Mouse (Mus musculus) intestine, postnatal 0 days (tissue): ENCODE measurements around the gene Hmx1. TPM values are rescaled to one million over a fixed set of nuclear protein-coding genes. Genes with fewer than 3 reads are reported as not detected.

Experiments
- ATAC-seq: fragments of 200-750 bp; cut with Nextera tagmentation; 2 replicates; pipeline ENCODE4 v1.8.0; 2017; ENCODE audit warnings: mild to moderate bottlenecking, moderate TSS enrichment, moderate library complexity
- H3K27ac ChIP-seq: fragments of 300-500 bp; sonication (generic); 2 replicates; pipeline ENCODE4 v1.5.1; 2014; ENCODE audit warnings: mild to moderate bottlenecking, low read depth, low read length, moderate library complexity
- H3K27me3 ChIP-seq: fragments of 300-500 bp; sonication (generic); replicated peaks from 2 replicates; pipeline ENCODE4 v1.6.1; 2014; ENCODE audit warnings: low read length, mixed read lengths; ENCODE audit not compliant: control insufficient read depth, insufficient read depth
- H3K36me3 ChIP-seq: fragments of 300-500 bp; sonication (generic); 2 replicates; pipeline ENCODE4 v1.6.1; 2014; ENCODE audit warnings: mild to moderate bottlenecking, moderate library complexity; ENCODE audit not compliant: control insufficient read depth, insufficient read depth
- H3K4me1 ChIP-seq: fragments of 300-500 bp; sonication (generic); replicated peaks from 2 replicates; pipeline ENCODE4 v1.6.1; 2014; ENCODE audit warnings: antibody characterized with exemption, low read length, mixed read lengths; ENCODE audit not compliant: control insufficient read depth, insufficient read depth
- H3K4me2 ChIP-seq: fragments of 300-500 bp; sonication (generic); replicated peaks from 2 replicates; pipeline ENCODE4 v1.6.1; 2014; ENCODE audit warnings: low read depth, mild to moderate bottlenecking, moderate library complexity
- H3K4me3 ChIP-seq: fragments of 300-500 bp; sonication (generic); 2 replicates; pipeline ENCODE4 v1.5.1; 2014; ENCODE audit warnings: low read depth, low read length
- H3K9ac ChIP-seq: fragments of 300-500 bp; sonication (generic); 2 replicates; pipeline ENCODE4 v1.6.1; 2014; ENCODE audit warnings: mild to moderate bottlenecking, low read depth, low read length
- H3K9me3 ChIP-seq: fragments of 300-500 bp; sonication (generic); 2 replicates; pipeline ENCODE4 v1.6.1; 2016; ENCODE audit warnings: mixed run types; ENCODE audit not compliant: control insufficient read depth
- CTCF ChIP-seq: sonication (generic); IDR thresholded peaks from 2 replicates; pipeline ENCODE4 v1.5.1; 2016; ENCODE audit warnings: low read depth, mild to moderate bottlenecking, control low read depth, antibody characterized with exemption, moderate library complexity
- WGBS: fragments of 180-500 bp; shearing (Covaris S2); extraction: QIAGEN DNeasy Blood & Tissue Kit; methylation state at CpG from one replicate; pipeline ENCODE4 v1.1.7; 2014; 5-methylcytosine and 5-hydroxymethylcytosine counted together
- polyA plus RNA-seq: library from polyadenylated mRNA; unstranded; fragments of >200 nt; fragmentation: Nextera tagmentation; extraction: Ambion mirVana; gene quantifications from 2 replicates; pipeline ENCODE4 v1.2.1, GENCODE M21; 2015

Gene Hmx1
- polyA plus RNA-seq, 1 experiment from 2014 or later = not detected

DNA sequence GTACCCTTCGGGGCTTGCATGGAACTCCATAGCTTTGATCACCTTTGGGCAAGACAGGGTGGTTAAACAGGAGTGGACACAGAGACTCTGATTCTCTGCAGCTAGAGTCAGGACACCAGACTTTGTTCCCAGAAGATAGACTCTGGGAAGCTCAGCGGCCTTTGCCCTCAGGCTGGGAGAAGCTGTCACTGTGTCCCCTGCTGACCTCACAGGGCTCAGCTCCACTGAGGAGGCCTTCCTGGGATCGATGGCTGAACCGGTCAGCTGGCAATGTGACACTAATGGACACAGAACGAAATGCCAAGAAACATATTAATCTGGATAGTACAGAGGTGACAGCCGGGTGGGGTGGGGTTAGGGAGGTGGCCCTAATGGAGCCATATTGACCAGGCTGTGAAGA is 39.0 kb downstream of the Hmx1 start:
- H3K27me3 ChIP-seq = no peaks in the 10 kb centered on the region
- no peak overlapping the region for H3K4me2 ChIP-seq
- no peak overlapping the region for H3K4me3 ChIP-seq
- no peaks in the 10 kb centered on the region for H3K9me3 ChIP-seq
- H3K9ac ChIP-seq = no peak overlapping the region
- 0 out of 2 replicates have a peak, but pooled peaks have one; percentile 53 for ATAC-seq
- 56% methylated on average over 6 of the region's 6 CpGs for WGBS
- no peaks in the 10 kb centered on the region for H3K4me1 ChIP-seq
- no peak for TF ChIP-seq CTCF
- no peaks in the 10 kb centered on the region for H3K36me3 ChIP-seq
- no peak overlapping the region for H3K27ac ChIP-seq

DNA sequence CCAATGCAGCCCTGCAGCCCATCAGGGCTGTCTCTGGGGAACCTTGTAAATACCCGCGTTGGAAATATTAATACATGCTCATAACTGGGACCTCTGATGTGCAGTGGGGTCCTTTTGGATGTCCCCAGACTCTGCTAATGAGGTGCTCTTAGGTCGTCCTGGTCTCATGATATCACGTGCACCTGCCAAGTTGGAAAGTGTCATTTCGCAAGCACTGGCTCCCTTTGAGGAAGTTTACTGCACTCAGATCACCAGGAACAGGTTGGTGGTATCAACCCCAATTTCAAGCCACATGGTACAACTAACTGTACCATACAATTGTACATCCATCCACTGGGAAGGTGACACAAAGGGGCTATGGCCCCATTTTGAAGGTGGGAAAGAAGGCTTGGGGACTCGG is 39.5 kb downstream of the Hmx1 start:
- Histone ChIP-seq H3K4me2 (no peak overlapping the region), H3K27me3 (no peaks in the 10 kb centered on the region), H3K4me1 (no peaks in the 10 kb centered on the region), H3K4me3 (no peak overlapping the region), H3K9me3 (no peaks in the 10 kb centered on the region), H3K9ac (no peak overlapping the region), H3K36me3 (no peaks in the 10 kb centered on the region), H3K27ac (no peak overlapping the region)
- no peak for ATAC-seq
- TF ChIP-seq CTCF = no peak
- WGBS = 77% methylated on average over 6 of the region's 6 CpGs

DNA sequence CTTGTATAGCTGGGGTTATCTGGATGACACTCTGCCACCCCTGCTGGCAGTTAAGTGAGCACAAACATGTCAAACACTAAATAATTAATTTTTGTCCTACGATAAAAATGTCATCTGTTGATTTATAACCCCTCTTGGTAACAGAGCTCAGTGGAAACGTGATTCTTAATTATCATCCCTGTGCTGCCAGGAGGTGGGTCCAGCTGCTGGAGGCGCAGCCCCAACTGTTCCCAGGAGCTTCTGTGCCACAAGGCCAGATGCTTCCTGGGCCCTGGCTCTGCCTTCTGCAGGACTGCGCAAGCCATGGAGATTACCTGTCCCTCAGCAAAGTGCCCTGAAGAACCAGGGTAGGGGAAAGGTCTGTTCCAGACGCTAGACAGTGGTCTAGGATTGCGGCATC is 43.2 kb downstream of the Hmx1 start:
- Histone ChIP-seq H3K9ac (no peak overlapping the region), H3K4me3 (no peak overlapping the region), H3K27ac (no peak overlapping the region), H3K4me2 (no peak overlapping the region), H3K9me3 (no peaks in the 10 kb centered on the region), H3K27me3 (no peaks in the 10 kb centered on the region), H3K36me3 (no peaks in the 10 kb centered on the region), H3K4me1 (no peaks in the 10 kb centered on the region)
- TF ChIP-seq CTCF = no peak
- no peak for ATAC-seq
- WGBS = 33% methylated on average over 6 of the region's 6 CpGs

DNA sequence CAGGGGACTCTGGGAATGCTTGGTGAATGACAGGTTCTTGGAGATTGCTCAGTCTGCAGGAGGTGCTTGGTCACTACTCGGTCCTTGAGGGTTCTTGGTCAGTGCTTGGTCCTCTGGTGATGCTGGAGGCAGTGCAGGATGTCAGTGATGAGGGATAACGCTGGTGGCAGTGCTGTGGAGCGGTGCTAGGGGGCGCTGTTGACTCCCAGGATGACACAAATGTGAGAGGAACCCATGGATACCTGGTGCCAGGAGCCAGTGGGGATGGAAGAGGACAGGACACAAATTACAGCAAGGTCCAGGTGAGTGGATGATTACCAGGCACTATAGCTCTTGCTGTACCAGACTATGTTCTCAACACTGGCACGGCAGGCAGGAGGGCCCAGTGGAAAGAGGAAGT is 45.1 kb downstream of the Hmx1 start:
- Histone ChIP-seq H3K4me3 (no peak overlapping the region), H3K9ac (no peak overlapping the region), H3K36me3 (no peaks in the 10 kb centered on the region), H3K9me3 (no peaks in the 10 kb centered on the region), H3K27me3 (no peaks in the 10 kb centered on the region), H3K4me1 (no peaks in the 10 kb centered on the region), H3K4me2 (no peak overlapping the region), H3K27ac (no peak overlapping the region)
- ATAC-seq = no peak
- WGBS = 34% methylated on average over 5 of the region's 5 CpGs
- peak; percentile 38 for TF ChIP-seq CTCF

DNA sequence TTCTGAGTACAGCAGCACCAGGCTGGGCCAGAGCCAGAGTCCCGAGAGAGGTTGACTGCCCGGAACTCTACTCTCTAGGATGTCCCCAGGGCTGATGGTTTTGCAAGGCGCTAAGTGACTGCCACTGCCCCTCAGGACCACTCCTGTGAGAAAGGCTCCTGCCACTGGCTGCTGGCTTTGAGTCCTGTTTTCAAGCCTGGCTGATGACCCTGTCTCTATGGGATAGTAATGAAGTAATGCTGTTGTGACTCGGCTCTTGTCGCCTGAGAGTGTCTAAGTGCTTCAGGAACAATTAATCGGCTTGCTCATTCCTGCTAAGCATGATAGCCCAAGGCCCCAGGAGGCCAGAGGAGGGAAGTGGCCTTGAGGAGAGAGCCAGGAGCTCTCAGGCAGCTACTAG is 45.8 kb downstream of the Hmx1 start:
- Histone ChIP-seq H3K27ac (no peak overlapping the region), H3K4me2 (no peak overlapping the region), H3K9me3 (no peaks in the 10 kb centered on the region), H3K9ac (no peak overlapping the region), H3K36me3 (no peaks in the 10 kb centered on the region), H3K4me3 (no peak overlapping the region), H3K27me3 (no peaks in the 10 kb centered on the region), H3K4me1 (no peaks in the 10 kb centered on the region)
- TF ChIP-seq CTCF = no peak
- 55% methylated on average over 6 of the region's 6 CpGs for WGBS
- ATAC-seq = no peak

DNA sequence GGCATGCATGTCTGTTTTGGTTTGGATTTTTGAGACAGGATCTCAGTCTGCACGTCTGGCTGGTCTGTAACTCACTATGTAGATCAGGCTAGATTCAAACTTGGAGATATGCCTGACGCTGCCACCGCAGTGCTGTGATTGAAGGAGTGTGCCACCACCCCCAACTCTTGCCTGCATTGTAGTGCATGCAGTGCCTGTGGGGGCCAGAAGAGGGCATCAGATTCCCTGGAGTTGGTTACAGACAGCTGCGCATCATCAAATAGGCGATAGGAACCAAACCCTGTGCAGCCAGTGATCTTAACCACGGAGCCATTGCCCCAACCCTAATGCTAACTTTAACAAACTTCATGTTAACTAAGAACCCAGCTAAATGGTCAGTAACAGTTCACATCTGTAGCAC is 49.9 kb downstream of the Hmx1 start:
- Histone ChIP-seq H3K27me3 (no peaks in the 10 kb centered on the region), H3K27ac (no peak overlapping the region), H3K4me2 (no peak overlapping the region), H3K4me3 (no peak overlapping the region), H3K36me3 (no peaks in the 10 kb centered on the region), H3K4me1 (no peaks in the 10 kb centered on the region), H3K9ac (no peak overlapping the region), H3K9me3 (no peaks in the 10 kb centered on the region)
- 0 out of 2 replicates have a peak, but pooled peaks have one; percentile 11 for TF ChIP-seq CTCF
- WGBS = 84% methylated on average over 6 of the region's 6 CpGs
- no peak for ATAC-seq

DNA sequence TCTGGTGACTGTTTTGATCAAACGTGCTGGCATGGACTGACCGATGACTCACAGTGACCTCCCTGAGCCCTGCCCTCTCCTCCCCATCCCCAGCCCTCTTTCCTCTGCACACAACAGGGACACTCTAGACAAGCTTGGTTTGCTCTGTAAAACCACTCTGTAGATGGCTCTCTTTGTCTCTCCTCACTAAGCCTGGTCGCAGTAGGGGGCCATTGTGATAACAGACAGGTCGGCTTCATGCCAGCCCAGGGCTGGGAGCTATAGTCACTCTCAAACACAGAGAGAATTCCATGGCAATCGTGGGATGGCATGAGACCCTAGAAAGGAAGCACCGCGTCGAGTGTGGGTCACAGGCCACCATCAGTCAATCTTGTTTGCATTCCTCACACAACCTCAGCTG is 51.6 kb downstream of the Hmx1 start:
- Histone ChIP-seq H3K4me2 (no peak overlapping the region), H3K36me3 (no peaks in the 10 kb centered on the region), H3K4me1 (no peaks in the 10 kb centered on the region), H3K9ac (no peak overlapping the region), H3K4me3 (no peak overlapping the region), H3K9me3 (no peaks in the 10 kb centered on the region), H3K27ac (no peak overlapping the region), H3K27me3 (no peaks in the 10 kb centered on the region)
- TF ChIP-seq CTCF = no peak
- ATAC-seq = no peak
- WGBS = 62% methylated on average over 8 of the region's 8 CpGs
